19 mouse cellular contexts compared by ENCODE assay signal in the genomic region with DNA sequence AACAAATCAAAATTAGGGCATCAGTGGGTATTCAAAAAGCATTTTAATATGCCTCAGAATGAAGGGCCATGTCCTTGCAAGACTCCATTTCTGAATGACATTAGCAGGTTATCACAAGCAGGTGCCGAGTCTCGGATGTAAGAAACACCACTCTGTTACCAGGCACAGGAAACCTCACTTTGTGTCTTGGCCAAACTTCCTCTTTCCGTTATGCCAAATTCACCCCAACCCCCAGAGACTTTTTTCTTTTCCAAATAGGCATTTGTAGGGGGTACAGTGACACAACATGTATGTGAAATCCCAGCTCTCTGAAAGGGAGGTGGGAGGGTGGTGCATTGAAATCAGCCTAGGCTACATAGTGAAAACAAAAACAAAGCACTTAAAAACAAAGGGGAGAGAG. TPM values are rescaled to one million over a fixed set of nuclear protein-coding genes. Genes with fewer than 3 reads are reported as not detected.
DNase-seq lines count a peak whose midpoint lies in the region; ATAC-seq lines count a peak whose summit lies in the region.
"Had no signal": no experiment of that assay in that cellular context is flagged by ENCODE, and none has a peak within 500 bp of the region (broad histone marks: within the 10 kb centered on the region; RNA-seq: fewer than 3 reads in every experiment).

No protein-coding gene starts in this region.

- ATAC-seq in midbrain, embryonic 11.5 days (ENCODE audit: low FRiP score), result no peak
- ATAC-seq in midbrain, embryonic 16.5 days, result no peak
- ATAC-seq in common myeloid progenitor, adult 5-6 weeks (replicated peaks; ENCODE audit: low read depth, poor library complexity, severe bottlenecking), result peak; percentile 79
- ATAC-seq in hindbrain, embryonic 14.5 days (ENCODE audit: low FRiP score), result no peak
- ATAC-seq: forebrain, embryonic 14.5 days; hindbrain, postnatal 0 days; midbrain, embryonic 13.5 days; Patski had no signal

- no peaks in the 10 kb centered on the region for H3K36me3 ChIP-seq in midbrain, embryonic 11.5 days (ENCODE audit: control insufficient read depth, insufficient read depth, low read length)
- no peaks in the 10 kb centered on the region for H3K36me3 ChIP-seq in midbrain, embryonic 16.5 days (ENCODE audit: control insufficient read depth, insufficient read depth, low read length)
- H3K36me3 ChIP-seq in hindbrain, embryonic 14.5 days (replicated peaks; ENCODE audit: control insufficient read depth, insufficient read depth), result no peaks in the 10 kb centered on the region
- H3K36me3 ChIP-seq: kidney, embryonic 15.5 days; midbrain, embryonic 13.5 days; stomach, embryonic 15.5 days had no signal

- 91% methylated on average over 3 of the region's 3 CpGs for WGBS in midbrain, embryonic 11.5 days
- 92% methylated on average over 3 of the region's 3 CpGs for WGBS in midbrain, embryonic 16.5 days
- 86% methylated on average over 3 of the region's 3 CpGs for WGBS in hindbrain, embryonic 14.5 days

- DNase-seq in midbrain, embryonic 11.5 days (ENCODE audit: low spot score, missing footprints), result peak; percentile 2
- DNase-seq in CD4-positive helper T cell, adult 2 months (ENCODE audit: low read depth, low spot score), result peak; percentile 42
- DNase-seq in natural killer cell, adult 2 months (ENCODE audit: low spot score in 2 of 2), result peak; percentile 7 to 11
- DNase-seq in cerebellum, postnatal 10 days, result no peak
- DNase-seq in gastrocnemius, postnatal 14 days, result no peak
- DNase-seq in hindbrain, embryonic 14.5 days (ENCODE audit: low spot score), result no peak
- DNase-seq: cerebellum, adult 18-20 months; heart, adult 2 months; lung, postnatal 14 days; right cerebral cortex, postnatal 14 days had no signal

- no peak overlapping the region for H3K27ac ChIP-seq in midbrain, embryonic 11.5 days (ENCODE audit: low read depth, low read length)
- H3K27ac ChIP-seq in midbrain, embryonic 16.5 days (ENCODE audit: low read length), result no peak overlapping the region
- no peak overlapping the region for H3K27ac ChIP-seq in hindbrain, embryonic 14.5 days
- H3K27ac ChIP-seq: heart, adult 2 months; hindbrain, postnatal 0 days; kidney, embryonic 15.5 days; liver, embryonic 14.5 days; midbrain, embryonic 13.5 days; stomach, embryonic 15.5 days had no signal

- no peak overlapping the region for H3K9ac ChIP-seq in midbrain, embryonic 11.5 days (ENCODE audit: low read length)
- H3K9ac ChIP-seq in midbrain, embryonic 16.5 days (ENCODE audit: low read depth, low read length), result no peak overlapping the region
- H3K9ac ChIP-seq in hindbrain, embryonic 14.5 days, result no peak overlapping the region
- H3K9ac ChIP-seq: kidney, embryonic 15.5 days; liver, embryonic 14.5 days; midbrain, embryonic 13.5 days; stomach, embryonic 15.5 days had no signal

- no peak overlapping the region for H3K4me2 ChIP-seq in midbrain, embryonic 11.5 days
- no peak overlapping the region for H3K4me2 ChIP-seq in midbrain, embryonic 16.5 days (ENCODE audit: low read length)
- H3K4me2 ChIP-seq in hindbrain, embryonic 14.5 days (replicated peaks), result no peak overlapping the region
- H3K4me2 ChIP-seq: kidney, embryonic 15.5 days; midbrain, embryonic 13.5 days; stomach, embryonic 15.5 days had no signal

- intact Hi-C loops in gastrocnemius, postnatal 14 days (cut with DNase I; ENCODE audit: low total_unique reads), result no loop called here

- no peaks in the 10 kb centered on the region for H3K27me3 ChIP-seq in midbrain, embryonic 11.5 days (ENCODE audit: control insufficient read depth, insufficient read depth, low read length)
- no peaks in the 10 kb centered on the region for H3K27me3 ChIP-seq in midbrain, embryonic 16.5 days (ENCODE audit: control insufficient read depth, insufficient read depth, low read depth, low read length)
- H3K27me3 ChIP-seq in hindbrain, embryonic 14.5 days (ENCODE audit: control insufficient read depth, insufficient read depth, low read length), result no peaks in the 10 kb centered on the region
- H3K27me3 ChIP-seq: kidney, embryonic 15.5 days; midbrain, embryonic 13.5 days; stomach, embryonic 15.5 days had no signal

- no peaks in the 10 kb centered on the region for H3K4me1 ChIP-seq in midbrain, embryonic 11.5 days (ENCODE audit: control insufficient read depth, insufficient read depth, low read length)
- no peaks in the 10 kb centered on the region for H3K4me1 ChIP-seq in midbrain, embryonic 16.5 days (ENCODE audit: control insufficient read depth, insufficient read depth, low read length)
- no peaks in the 10 kb centered on the region for H3K4me1 ChIP-seq in hindbrain, embryonic 14.5 days (replicated peaks; ENCODE audit: control insufficient read depth, insufficient read depth, low read length)
- H3K4me1 ChIP-seq: kidney, embryonic 15.5 days; midbrain, embryonic 13.5 days; stomach, embryonic 15.5 days had no signal

- H3K9me3 ChIP-seq in midbrain, embryonic 11.5 days (ENCODE audit: control insufficient read depth, low read length), result no peaks in the 10 kb centered on the region
- H3K9me3 ChIP-seq in midbrain, embryonic 16.5 days (replicated peaks; ENCODE audit: control insufficient read depth, low read length, poor library complexity, severe bottlenecking), result no peaks in the 10 kb centered on the region
- H3K9me3 ChIP-seq in hindbrain, embryonic 14.5 days (ENCODE audit: control insufficient read depth, low read length), result no peaks in the 10 kb centered on the region
- H3K9me3 ChIP-seq: kidney, embryonic 15.5 days; midbrain, embryonic 13.5 days; stomach, embryonic 15.5 days had no signal

- no peak overlapping the region for H3K4me3 ChIP-seq in midbrain, embryonic 11.5 days (ENCODE audit: low read depth, low read length)
- H3K4me3 ChIP-seq in midbrain, embryonic 16.5 days (ENCODE audit: low read depth, low read length), result no peak overlapping the region
- H3K4me3 ChIP-seq in hindbrain, embryonic 14.5 days (replicated peaks; ENCODE audit: low read length), result no peak overlapping the region
- H3K4me3 ChIP-seq: kidney, embryonic 15.5 days; midbrain, embryonic 13.5 days; stomach, embryonic 15.5 days had no signal

RNA-seq across cellular contexts. Expression of gene Cdc14a, which starts 12.3 kb away (rescaled TPM):
- polyA plus RNA-seq in midbrain, embryonic 11.5 days (2014; fragmentation: Nextera tagmentation; extraction: Ambion mirVana), result 15.5 and 18.2 TPM in 2 replicates
- polyA plus RNA-seq in midbrain, embryonic 16.5 days (2015; fragmentation: Nextera tagmentation; extraction: Ambion mirVana), result 4.0 and 5.8 TPM in 2 replicates
- 21.9 and 34.1 TPM in 2 replicates for total RNA-seq in common myeloid progenitor, adult 5-6 weeks (2017)
- total RNA-seq in gastrocnemius, postnatal 14 days (2021), result 10 to 100 TPM; 17.0 to 23.9 TPM
- polyA plus RNA-seq in hindbrain, embryonic 14.5 days (2014; fragmentation: Nextera tagmentation; extraction: Ambion mirVana), result 4.1 TPM in 2 replicates

Comparison
In these comparisons a context has a peak if more than half of its experiments do, and no peak if none do; other contexts are left out.
1. DNase-seq: peak in midbrain, embryonic 11.5 days (single experiment), CD4-positive helper T cell, adult 2 months (single experiment) and natural killer cell, adult 2 months (2 of 2); none in cerebellum, postnatal 10 days (0 of 2), gastrocnemius, postnatal 14 days (single experiment) and hindbrain, embryonic 14.5 days (single experiment).